Mouse (Mus musculus) liver, adult 2 months (tissue): ENCODE results near the gene Aven. TPM values are rescaled to one million over a fixed set of nuclear protein-coding genes. Genes with fewer than 3 reads are reported as not detected.

Experiments used
- DNase-seq: peaks from one replicate; pipeline ENCODE4 v3.0.0-alpha.2; 2011; ENCODE audit warnings: low read depth, low spot score; ENCODE audit errors: extremely low read depth
- H3K27ac ChIP-seq: fragments of 200-500 bp; replicated peaks from 2 replicates; pipeline ENCODE4 v1.5.1; 2012; ENCODE audit warnings: low read depth, mild to moderate bottlenecking, control low read depth, inconsistent platforms, low read length; ENCODE audit not compliant: insufficient read depth
- H3K27me3 ChIP-seq: fragments of 200-500 bp; 2 replicates; pipeline ENCODE4 v1.6.1; 2012; ENCODE audit warnings: mild to moderate bottlenecking, moderate library complexity, low read length, inconsistent platforms; ENCODE audit not compliant: control insufficient read depth, insufficient read depth
- H3K36me3 ChIP-seq: fragments of 200-500 bp; 2 replicates; pipeline ENCODE4 v1.6.1; 2012; ENCODE audit warnings: low read length, inconsistent platforms; ENCODE audit not compliant: control insufficient read depth, insufficient read depth
- H3K4me1 ChIP-seq: fragments of 200-500 bp; 2 replicates; pipeline ENCODE4 v1.6.1; 2011; ENCODE audit warnings: low read length; ENCODE audit not compliant: control insufficient read depth, insufficient read depth
- H3K4me3 ChIP-seq: fragments of 200-500 bp; 2 replicates; pipeline ENCODE4 v1.5.1; 2011; ENCODE audit warnings: low read depth, mild to moderate bottlenecking, control low read depth, low read length, moderate library complexity; ENCODE audit not compliant: insufficient read depth
- H3K79me2 ChIP-seq: fragments of 200-500 bp; 2 replicates; pipeline ENCODE4 v1.6.1; 2012; ENCODE audit warnings: inconsistent platforms, mild to moderate bottlenecking, low read length, moderate library complexity; ENCODE audit not compliant: control insufficient read depth, insufficient read depth
- H3K9ac ChIP-seq: fragments of 200-500 bp; 2 replicates; pipeline ENCODE4 v1.6.1; 2012; ENCODE audit warnings: low read depth, mild to moderate bottlenecking, control low read depth, inconsistent platforms, low read length
- CTCF ChIP-seq: fragments of 200-500 bp; IDR thresholded peaks from 2 replicates; pipeline ENCODE4 v1.5.1; 2011; ENCODE audit warnings: low read depth, low read length, control low read depth
- POLR2A ChIP-seq: fragments of 200-500 bp; IDR thresholded peaks from 2 replicates; pipeline ENCODE4 v1.6.1; 2011; ENCODE audit warnings: low read length, control low read depth; ENCODE audit not compliant: insufficient read depth; ENCODE audit errors: extremely low read depth
- WGBS: fragments of 180-500 bp; shearing (Covaris S2); methylation state at CpG from one replicate; pipeline ENCODE4 v1.1.7; 2018; 5-methylcytosine and 5-hydroxymethylcytosine counted together
- polyA plus RNA-seq: library from polyadenylated mRNA; depleted of rRNA; stranded (reverse); fragments of >200 nt; gene quantifications from 2 replicates; pipeline ENCODE4 v1.2.3, GENCODE M21; 2012; rRNA removed
- total RNA-seq: library from RNA; depleted of rRNA; stranded (reverse); fragments of >200 nt; gene quantifications from 2 replicates; pipeline ENCODE4 v1.2.3, GENCODE M21; 2014; rRNA removed

Aven gene
- total and polyA plus RNA-seq, 2 experiments: 4.5 to 8.9 TPM

- 74% methylated on average over 1 of the region's 1 CpGs for WGBS
- no peaks in the 10 kb centered on the region for H3K79me2 ChIP-seq
- no peak overlapping the region for H3K27ac ChIP-seq
- TF ChIP-seq CTCF (no peak), POLR2A (no peak)
- H3K4me1 ChIP-seq: no peaks in the 10 kb centered on the region
- H3K27me3 ChIP-seq: no peaks in the 10 kb centered on the region
- no peak overlapping the region for H3K9ac ChIP-seq
- DNase-seq: no peak
- no peak overlapping the region for H3K4me3 ChIP-seq
- H3K36me3 ChIP-seq: no peaks in the 10 kb centered on the region
Observed at GRCm38 (mm10) chr2:112677246-112677645, 184.5 kb downstream of the Aven start.

GRCm38 (mm10) chr2:112681817-112682216 lies 189.1 kb downstream of the Aven start:
- Histone ChIP-seq H3K27ac (no peak overlapping the region), H3K27me3 (no peaks in the 10 kb centered on the region), H3K9ac (no peak overlapping the region), H3K79me2 (no peaks in the 10 kb centered on the region), H3K4me1 (no peaks in the 10 kb centered on the region), H3K36me3 (no peaks in the 10 kb centered on the region), H3K4me3 (no peak overlapping the region)
- WGBS: 76% methylated on average over 5 of the region's 5 CpGs
- DNase-seq: no peak
- no peak for TF ChIP-seq CTCF
- TF ChIP-seq POLR2A: no peak

Other genes with a start within 250 kb of the Aven start
- not detected in 2 replicates for gene Nutm1, start 233.7 kb upstream of the Aven start, total RNA-seq
- not detected in 2 replicates for gene Nutm1, start 233.7 kb upstream of the Aven start, polyA plus RNA-seq
- gene Nop10, start 231.0 kb upstream of the Aven start, total RNA-seq: 71.2 and 82.6 TPM in 2 replicates
- gene Nop10, start 231.0 kb upstream of the Aven start, polyA plus RNA-seq: 61.7 and 67.8 TPM in 2 replicates
- 12.9 and 14.8 TPM in 2 replicates for gene Slc12a6, start 227.1 kb upstream of the Aven start, total RNA-seq
- 4.0 and 5.2 TPM in 2 replicates for gene Slc12a6, start 227.1 kb upstream of the Aven start, polyA plus RNA-seq
- not detected in 2 replicates for gene Gm21985, start 226.7 kb upstream of the Aven start, total RNA-seq
- not detected in 2 replicates for gene Gm21985, start 226.7 kb upstream of the Aven start, polyA plus RNA-seq
- 60.2 and 65.5 TPM in 2 replicates for gene Emc4, start 124.9 kb upstream of the Aven start, total RNA-seq
- gene Emc4, start 124.9 kb upstream of the Aven start, polyA plus RNA-seq: 78.6 and 88.5 TPM in 2 replicates
- 3.6 and 4.2 TPM in 2 replicates for gene Katnbl1, start 113.8 kb upstream of the Aven start, total RNA-seq
- 0.60 and 0.93 TPM in 2 replicates for gene Katnbl1, start 113.8 kb upstream of the Aven start, polyA plus RNA-seq
- 19.9 and 21.9 TPM in 2 replicates for gene Emc7, start 38.0 kb upstream of the Aven start, total RNA-seq
- gene Emc7, start 38.0 kb upstream of the Aven start, polyA plus RNA-seq: 8.0 and 9.6 TPM in 2 replicates
- gene Chrm5, start 12.2 kb upstream of the Aven start, total RNA-seq: not detected in 2 replicates
- gene Chrm5, start 12.2 kb upstream of the Aven start, polyA plus RNA-seq: not detected in 2 replicates